ENCODE assay signal across 9 mouse cellular contexts in genomic region chr9:69133696-69134095, GRCm38 (mm10).
DNase-seq lines count a peak whose midpoint lies in the region; ATAC-seq and TF ChIP-seq lines count a peak whose summit lies in the region.
"Had no signal": no experiment of that assay in that cellular context is flagged by ENCODE, and none has a peak within 500 bp of the region (broad histone marks: within the 10 kb centered on the region; RNA-seq: fewer than 3 reads in every experiment).

No protein-coding gene starts in this region.

- H3K4me1 ChIP-seq in limb, embryonic 14.5 days (ENCODE audit: control insufficient read depth, insufficient read depth, low read length) = peaks cover 27% of the 10 kb centered on the region

- no peaks in the 10 kb centered on the region for H3K9me3 ChIP-seq in limb, embryonic 14.5 days (ENCODE audit: control insufficient read depth, low read length)

- H3K4me3 ChIP-seq in limb, embryonic 14.5 days (replicated peaks; ENCODE audit: low read length) = no peak overlapping the region

- peak; percentile 21 for DNase-seq in gastrocnemius, adult 18-20 months (ENCODE audit: low spot score)
- no peak for DNase-seq in gastrocnemius, adult 8-10 months (ENCODE audit: low spot score in 2 of 2)
- DNase-seq in adrenal gland, adult 8-10 months = peak; percentile 37
- DNase-seq in forelimb bud, embryonic 11.5 days (ENCODE audit: low read depth, low spot score) = peak; percentile 81
- DNase-seq in limb, embryonic 14.5 days (ENCODE audit: low spot score) = peak; percentile 68
- DNase-seq in spleen, postnatal 36 days (ENCODE audit: low spot score in 2 of 2) = no peak
- DNase-seq in urinary bladder, adult 18-20 months (ENCODE audit: low spot score in 2 of 2) = no peak
- DNase-seq: forebrain, postnatal 0 days had no signal

- no peak overlapping the region for H3K9ac ChIP-seq in limb, embryonic 14.5 days (ENCODE audit: low read depth, low read length, severe bottlenecking)
- H3K9ac ChIP-seq: forebrain, postnatal 0 days had no signal

- TF ChIP-seq POLR2A in limb, embryonic 14.5 days (IDR thresholded peaks at IDR 0.05; ENCODE audit: borderline replicate concordance, extremely low read depth, insufficient read depth, insufficient read length) = no peak

- 8% methylated on average over 7 of the region's 7 CpGs for WGBS in limb, embryonic 14.5 days

- no peaks in the 10 kb centered on the region for H3K27me3 ChIP-seq in limb, embryonic 14.5 days (ENCODE audit: control insufficient read depth, insufficient read depth, low read length)

- no peak overlapping the region for H3K4me2 ChIP-seq in limb, embryonic 14.5 days (replicated peaks; ENCODE audit: low read depth, low read length, severe bottlenecking)

- 0 out of 2 replicates have a peak overlapping the region, but pooled peaks have one; percentile 35 for H3K27ac ChIP-seq in limb, embryonic 14.5 days (replicated peaks; ENCODE audit: low read depth, low read length)

- peak; percentile 35 for ATAC-seq in limb, embryonic 14.5 days (ENCODE audit: low FRiP score, low read depth)
- no peak for ATAC-seq in activated CD4-positive, CD25-positive, alpha-beta regulatory T cell, adult 4 months
- ATAC-seq: forebrain, postnatal 0 days had no signal

- no peaks in the 10 kb centered on the region for H3K36me3 ChIP-seq in limb, embryonic 14.5 days (ENCODE audit: control insufficient read depth, insufficient read depth, low read length)

Comparison
In these comparisons a context has a peak if more than half of its experiments do, and no peak if none do; other contexts are left out.
1. DNase-seq: peak in gastrocnemius, adult 18-20 months (single experiment), adrenal gland, adult 8-10 months (single experiment), forelimb bud, embryonic 11.5 days (single experiment) and limb, embryonic 14.5 days (single experiment); none in gastrocnemius, adult 8-10 months (0 of 2), spleen, postnatal 36 days (0 of 2) and urinary bladder, adult 18-20 months (0 of 2).